Comparison of ENCODE assay signal across 7 mouse cellular contexts in genomic region chr7:90442518-90443080, GRCm38 (mm10). TPM values are rescaled to one million over a fixed set of nuclear protein-coding genes. Genes with fewer than 3 reads are reported as not detected.
DNase-seq lines count a peak whose midpoint lies in the region; ATAC-seq and TF ChIP-seq lines count a peak whose summit lies in the region.

Crebzf (plus strand) TSS chr7:90442729.

- H3K9ac ChIP-seq in intestine, postnatal 0 days (ENCODE audit: low read depth, low read length), result peak within 1 kb of the TSS; percentile 100
- H3K9ac ChIP-seq in midbrain, embryonic 12.5 days (replicated peaks), result peak within 1 kb of the TSS; percentile 98

- peak within 1 kb of the TSS; percentile 100 for H3K27ac ChIP-seq in embryonic facial prominence, embryonic 10.5 days (replicated peaks)
- peak within 1 kb of the TSS; percentile 99 for H3K27ac ChIP-seq in intestine, postnatal 0 days (ENCODE audit: low read depth, low read length)
- peak within 1 kb of the TSS; percentile 99 for H3K27ac ChIP-seq in midbrain, embryonic 12.5 days (replicated peaks)
- peak within 1 kb of the TSS; percentile 89 for H3K27ac ChIP-seq in small intestine, adult 2 months (ENCODE audit: insufficient read depth, low read depth, low read length)

- peak within 1 kb of the TSS; percentile 97 for H3K4me3 ChIP-seq in embryonic facial prominence, embryonic 10.5 days
- peak within 1 kb of the TSS; percentile 98 for H3K4me3 ChIP-seq in intestine, postnatal 0 days (ENCODE audit: low read depth, low read length)
- H3K4me3 ChIP-seq in midbrain, embryonic 12.5 days, result peak within 1 kb of the TSS; percentile 96
- peak within 1 kb of the TSS; percentile 95 for H3K4me3 ChIP-seq in small intestine, adult 2 months (ENCODE audit: low read depth, low read length)

- intact Hi-C loops in left cerebral cortex, postnatal 4 days (cut with DNase I), result no loop called here

- peak within 1 kb of the TSS; percentile 80 for H3K4me2 ChIP-seq in intestine, postnatal 0 days (replicated peaks; ENCODE audit: low read depth)
- H3K4me2 ChIP-seq in midbrain, embryonic 12.5 days (replicated peaks), result peak within 1 kb of the TSS; percentile 98

- no peaks in the 10 kb centered on the region for H3K27me3 ChIP-seq in embryonic facial prominence, embryonic 10.5 days (replicated peaks; ENCODE audit: low read depth, poor library complexity, severe bottlenecking)
- H3K27me3 ChIP-seq in intestine, postnatal 0 days (replicated peaks; ENCODE audit: control insufficient read depth, insufficient read depth, low read length), result no peaks in the 10 kb centered on the region
- H3K27me3 ChIP-seq in midbrain, embryonic 12.5 days, result no peaks in the 10 kb centered on the region
- H3K27me3 ChIP-seq in small intestine, adult 2 months (ENCODE audit: control insufficient read depth, insufficient read depth, low read length), result no peaks in the 10 kb centered on the region

- ATAC-seq in intestine, postnatal 0 days, result peak; percentile 98
- peak; percentile 95 for ATAC-seq in midbrain, embryonic 12.5 days (ENCODE audit: low FRiP score, low read depth)

- peak; percentile 89 for TF ChIP-seq POLR2A in small intestine, adult 2 months (IDR thresholded peaks at IDR 0.05; ENCODE audit: low read depth, low read length)

- H3K36me3 ChIP-seq in embryonic facial prominence, embryonic 10.5 days (replicated peaks), result peaks cover 15% of the 10 kb centered on the region
- peaks cover 2% of the 10 kb centered on the region; the same call in 1 of the 2 replicates for H3K36me3 ChIP-seq in intestine, postnatal 0 days (ENCODE audit: control insufficient read depth, insufficient read depth)
- peaks cover 5% of the 10 kb centered on the region; the same call in 1 of the 2 replicates for H3K36me3 ChIP-seq in midbrain, embryonic 12.5 days
- H3K36me3 ChIP-seq in small intestine, adult 2 months (ENCODE audit: control insufficient read depth, insufficient read depth, low read length), result peaks cover 8% of the 10 kb centered on the region

- H3K9me3 ChIP-seq in embryonic facial prominence, embryonic 10.5 days, result no peaks in the 10 kb centered on the region
- H3K9me3 ChIP-seq in intestine, postnatal 0 days (ENCODE audit: control insufficient read depth), result no peaks in the 10 kb centered on the region
- H3K9me3 ChIP-seq in midbrain, embryonic 12.5 days, result no peaks in the 10 kb centered on the region

- under 1% methylated on average over 54 of the region's 54 CpGs for WGBS in embryonic facial prominence, embryonic 10.5 days
- WGBS in intestine, postnatal 0 days, result under 1% methylated on average over 42 of the region's 54 CpGs
- WGBS in midbrain, embryonic 12.5 days, result under 1% methylated on average over 54 of the region's 54 CpGs
- under 1% methylated on average over 53 of the region's 54 CpGs for WGBS in small intestine, adult 2 months

- peaks cover 5% of the 10 kb centered on the region for H3K4me1 ChIP-seq in embryonic facial prominence, embryonic 10.5 days
- H3K4me1 ChIP-seq in intestine, postnatal 0 days (replicated peaks; ENCODE audit: control insufficient read depth, insufficient read depth, low read length), result no peaks in the 10 kb centered on the region
- H3K4me1 ChIP-seq in midbrain, embryonic 12.5 days, result peaks cover 6% of the 10 kb centered on the region; the same call in 1 of the 2 replicates
- H3K4me1 ChIP-seq in small intestine, adult 2 months (ENCODE audit: control insufficient read depth, insufficient read depth, insufficient read length, low read length), result 0 out of 2 replicates have a peak, but pooled peaks cover 3% of the 10 kb centered on the region

- no peak for TF ChIP-seq CTCF in intestine, postnatal 0 days (IDR thresholded peaks at IDR 0.05; ENCODE audit: low read depth)
- no peak for TF ChIP-seq CTCF in small intestine, adult 2 months (IDR thresholded peaks at IDR 0.05; ENCODE audit: extremely low read depth, insufficient read length, insufficient replicate concordance, low read depth, low read length)

- peak; percentile 96 for DNase-seq in adrenal gland, postnatal 10 days
- DNase-seq in embryonic facial prominence, embryonic 10.5 days (ENCODE audit: low spot score), result peak; percentile 96
- DNase-seq in gonadal fat pad, adult 2 months (ENCODE audit: low read depth), result peak; percentile 79
- peak; percentile 96 for DNase-seq in left cerebral cortex, postnatal 4 days

RNA-seq across cellular contexts. Expression of gene Crebzf, which starts in this region (rescaled TPM):
- total RNA-seq in adrenal gland, postnatal 10 days (2021), result 10 to 100 TPM; 52.5 to 66.9 TPM
- 26.2 and 27.1 TPM in 2 replicates for polyA plus RNA-seq in embryonic facial prominence, embryonic 10.5 days (2016; fragmentation: Nextera tagmentation; extraction: Ambion mirVana)
- 34.9 and 40.0 TPM in 2 replicates for polyA plus RNA-seq in gonadal fat pad, adult 2 months (2012; rRNA removed)
- 19.3 and 23.7 TPM in 2 replicates for polyA plus RNA-seq in intestine, postnatal 0 days (2015; fragmentation: Nextera tagmentation; extraction: Ambion mirVana)
- total RNA-seq in left cerebral cortex, postnatal 4 days (2021), result 10 to 100 TPM; 81.0 to 85.7 TPM
- 58.1 and 70.6 TPM in 2 replicates for polyA plus RNA-seq in midbrain, embryonic 12.5 days (2016; fragmentation: Nextera tagmentation; extraction: Ambion mirVana)
- polyA plus RNA-seq in small intestine, adult 2 months (2012; rRNA removed), result 18.1 and 31.3 TPM in 2 replicates

Comparison
In these comparisons a context has a peak if more than half of its experiments do, and no peak if none do; other contexts are left out.
1. Peak in every context shown above with its lines: DNase-seq, ATAC-seq, H3K4me3 ChIP-seq and H3K27ac ChIP-seq.